Mouse (Mus musculus): ENCODE results near the gene Parp6.

The Parp6 gene

DNA sequence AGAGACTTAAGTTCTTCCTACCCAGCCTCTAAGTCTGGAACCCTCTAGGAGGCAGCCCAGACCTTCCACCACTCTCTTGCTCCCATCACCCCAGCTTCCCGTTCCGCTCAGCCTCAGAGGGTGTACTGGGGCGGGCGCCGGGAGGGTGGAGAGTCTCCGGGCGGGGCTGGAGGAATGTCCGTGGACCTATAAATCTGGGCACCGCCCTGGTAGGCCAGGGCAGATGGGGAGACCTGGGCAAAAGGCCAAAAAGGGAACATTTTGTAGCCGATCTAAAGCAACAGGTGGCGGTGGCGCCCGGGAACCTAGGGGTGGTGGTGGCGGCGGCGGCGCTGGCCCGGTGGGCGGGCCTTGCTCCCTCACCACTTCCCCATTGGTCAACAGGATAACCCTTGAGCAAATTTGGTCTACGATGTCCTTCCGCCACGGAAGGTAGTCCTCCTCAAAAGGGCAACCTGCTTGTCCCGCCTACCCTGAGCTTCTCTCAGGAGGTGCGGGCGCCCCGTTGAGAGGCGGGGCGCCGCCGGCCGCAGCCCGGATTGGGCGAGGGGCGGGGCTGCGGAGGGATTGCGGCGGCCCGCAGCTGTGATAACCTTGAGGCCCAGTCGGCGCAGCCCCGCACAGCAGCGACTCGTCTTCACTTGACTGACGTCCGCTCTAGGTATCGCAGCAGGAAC, 39.0 kb downstream of the Parp6 start, which contains the start of gene Pkm:
TSS of gene Pkm (plus strand) at position 411 of the 677 bp plus-strand sequence.
- peak; percentile 98 to 99 for DNase-seq (ENCODE audit: inconsistent age in 2 of 2, low spot score in 1 of 2)

DNA sequence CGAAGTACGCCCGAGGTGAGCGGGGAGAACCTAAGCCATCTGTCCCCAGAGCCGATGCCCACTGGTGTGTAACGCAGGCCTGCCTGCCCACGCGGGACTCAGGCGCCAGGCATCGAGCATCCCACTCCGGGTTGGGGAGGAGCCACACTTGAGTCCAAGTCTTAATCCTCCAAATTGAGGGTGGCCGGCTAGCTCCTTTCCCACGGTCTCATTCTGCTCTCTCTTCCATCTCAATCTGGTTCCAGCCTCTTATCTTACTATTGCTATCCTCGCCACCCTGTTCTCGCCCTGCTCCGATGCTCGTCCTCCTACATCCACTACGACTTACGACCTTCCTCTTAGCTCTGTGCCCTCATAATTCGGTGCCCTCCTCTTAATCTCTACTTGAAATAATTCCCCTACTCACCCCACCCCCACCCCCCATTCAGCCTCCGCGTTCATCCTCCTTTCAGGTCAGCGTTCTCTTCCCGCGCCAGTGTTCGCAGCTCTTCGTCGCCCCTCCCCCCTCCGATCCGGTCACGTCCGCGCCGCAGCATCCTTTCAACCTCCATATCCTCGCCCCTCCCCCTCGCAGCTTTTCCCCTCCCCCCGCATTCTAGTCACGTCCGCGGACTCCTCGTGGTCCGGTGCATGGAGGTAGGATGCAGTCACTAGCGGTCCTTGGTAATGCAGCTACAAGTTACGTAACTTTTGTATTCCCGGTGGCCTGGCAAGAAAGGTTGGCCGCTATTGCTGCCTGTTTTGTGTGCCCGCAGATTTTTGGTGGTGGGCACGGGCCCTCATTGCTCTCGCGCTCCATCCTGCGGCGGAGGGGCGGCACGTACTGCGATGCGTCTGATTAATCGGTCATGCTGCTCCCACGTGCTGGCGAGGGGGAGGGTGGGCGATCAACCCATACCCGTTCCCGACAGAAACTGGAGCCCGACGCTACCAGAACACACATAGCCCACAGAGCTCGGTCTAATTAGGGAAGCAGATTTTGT, 39.8 kb downstream of the Parp6 start:
- peak; percentile 79 to 90 for DNase-seq (ENCODE audit: inconsistent age in 2 of 2, low spot score in 1 of 2)

DNA sequence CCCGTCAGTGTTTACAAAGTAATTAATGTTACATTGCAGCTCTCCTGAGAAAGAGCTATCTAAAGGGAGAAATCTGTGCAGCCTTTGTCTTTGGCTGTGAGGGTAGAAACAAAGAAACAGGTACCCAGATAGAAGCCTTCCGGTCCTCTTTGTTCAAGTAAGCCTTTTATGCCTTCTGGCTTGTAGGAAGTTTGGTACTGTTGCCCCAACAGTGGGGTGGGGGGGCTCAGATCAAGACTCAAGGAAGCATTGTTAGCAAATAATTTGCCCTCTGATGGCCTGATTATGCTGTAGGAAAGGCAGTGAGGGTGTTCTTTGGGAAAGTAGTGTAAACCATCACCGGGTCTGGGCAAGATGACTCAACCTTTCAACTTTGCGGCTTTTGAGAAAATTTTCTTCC, 41.1 kb downstream of the Parp6 start:
- peak in 1 of 2 experiments; percentile 53 for DNase-seq (ENCODE audit: inconsistent age in 2 of 2, low spot score in 1 of 2)

DNA sequence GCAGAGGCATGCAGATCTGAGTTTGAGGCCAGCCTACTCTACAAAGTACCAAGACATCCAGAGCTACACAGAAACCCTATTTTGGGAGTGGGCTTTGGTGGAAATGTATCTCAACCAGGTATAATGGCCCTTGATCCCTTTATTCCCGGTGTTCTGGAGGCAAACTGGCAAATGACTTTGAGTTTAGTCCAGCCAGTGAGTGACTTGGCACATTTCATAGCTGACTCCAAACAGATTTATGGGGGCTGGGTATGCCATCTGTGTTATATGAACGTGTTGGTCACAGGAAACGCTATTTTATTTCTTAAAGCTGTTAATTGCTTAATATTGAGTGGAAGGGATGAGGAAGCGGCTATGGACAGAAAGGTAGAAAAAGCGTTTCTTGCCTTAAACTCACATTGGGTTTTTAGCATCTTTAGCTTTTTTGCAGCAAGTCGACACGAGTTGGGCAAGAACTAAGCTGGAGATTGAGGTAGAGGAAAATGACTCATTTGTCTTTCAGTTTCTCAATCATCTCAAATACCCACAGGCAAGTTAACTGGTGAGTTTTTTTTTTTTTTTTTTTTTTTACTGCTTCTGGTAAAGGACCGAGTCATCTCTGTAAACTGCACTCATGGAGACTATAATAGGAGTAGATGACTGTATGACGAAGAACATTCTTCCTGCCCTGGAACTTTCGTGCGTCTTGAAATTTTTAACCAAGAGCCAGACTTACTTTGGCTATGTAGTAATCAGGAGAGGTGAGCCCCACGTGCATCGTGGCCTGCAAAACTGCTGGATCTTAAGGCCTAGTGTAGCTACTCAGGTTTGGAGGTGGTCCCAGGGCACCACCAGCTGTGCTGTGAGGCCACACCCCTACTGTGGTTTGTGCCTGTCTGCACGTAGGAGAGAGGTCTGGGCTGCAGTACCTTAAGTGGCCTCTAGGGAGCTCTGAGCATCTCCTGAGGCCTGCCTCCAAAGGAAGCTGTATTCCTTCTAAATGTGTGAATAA, 42.2 kb downstream of the Parp6 start:
- peak; percentile 75 to 93 for DNase-seq (ENCODE audit: inconsistent age in 2 of 2, low spot score in 1 of 2)

DNA sequence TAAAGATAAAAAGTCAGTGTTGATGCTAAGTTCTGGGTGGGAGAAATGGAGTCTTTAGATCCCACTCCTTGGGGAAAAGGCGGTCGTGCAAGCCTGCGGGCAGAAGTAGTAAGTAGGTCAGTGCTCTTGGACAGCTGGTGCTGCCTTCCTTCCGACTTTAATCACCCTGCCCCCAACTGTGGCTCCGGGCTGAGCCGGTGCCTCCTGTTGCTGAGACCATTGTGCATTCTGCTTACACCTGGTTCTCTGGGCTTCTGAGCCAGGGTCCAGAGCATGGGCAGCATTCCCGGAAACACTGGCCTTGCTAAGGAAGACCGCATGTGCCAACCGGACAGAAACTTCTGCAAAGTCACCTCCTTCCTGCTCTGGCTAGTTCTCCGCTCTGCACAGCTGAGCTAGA, 43.3 kb downstream of the Parp6 start:
- DNase-seq (ENCODE audit: inconsistent age in 2 of 2, low spot score in 1 of 2), result peak; percentile 59 to 84

DNA sequence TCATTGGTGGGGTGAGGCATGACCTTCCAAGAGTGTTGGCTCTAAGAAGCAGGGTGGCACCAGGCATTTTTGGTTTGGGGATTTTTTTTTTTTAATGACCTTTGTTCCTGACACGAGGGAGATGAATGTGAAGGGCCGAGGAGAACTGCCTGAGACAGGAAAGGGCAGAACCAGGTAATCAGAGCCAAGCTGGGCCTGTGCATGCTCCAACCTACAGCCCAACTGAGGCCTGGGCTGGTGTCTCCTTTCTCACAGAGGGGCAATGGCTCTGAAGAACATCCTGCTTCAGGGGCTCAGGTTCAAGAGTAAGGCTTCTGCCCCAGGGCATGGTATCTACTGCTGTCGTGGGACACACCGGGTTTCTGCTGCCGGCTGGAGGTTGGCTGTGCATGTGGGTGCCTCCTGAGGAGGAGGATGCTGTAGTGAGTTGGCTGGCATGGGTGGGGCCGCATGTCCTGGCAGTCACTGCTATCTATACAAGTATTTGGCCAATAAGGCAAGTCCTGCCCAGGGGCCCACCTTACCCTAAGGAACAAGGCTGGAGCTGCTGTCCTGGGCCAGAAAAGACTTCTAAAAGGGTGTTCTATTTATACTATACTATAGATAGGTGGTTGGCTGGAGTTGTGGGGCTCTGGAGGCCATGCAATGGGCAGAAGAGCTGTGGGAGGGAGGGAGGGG, 44.4 kb downstream of the Parp6 start:
- DNase-seq (ENCODE audit: inconsistent age in 2 of 2, low spot score in 1 of 2), result peak in 1 of 2 experiments; percentile 56

DNA sequence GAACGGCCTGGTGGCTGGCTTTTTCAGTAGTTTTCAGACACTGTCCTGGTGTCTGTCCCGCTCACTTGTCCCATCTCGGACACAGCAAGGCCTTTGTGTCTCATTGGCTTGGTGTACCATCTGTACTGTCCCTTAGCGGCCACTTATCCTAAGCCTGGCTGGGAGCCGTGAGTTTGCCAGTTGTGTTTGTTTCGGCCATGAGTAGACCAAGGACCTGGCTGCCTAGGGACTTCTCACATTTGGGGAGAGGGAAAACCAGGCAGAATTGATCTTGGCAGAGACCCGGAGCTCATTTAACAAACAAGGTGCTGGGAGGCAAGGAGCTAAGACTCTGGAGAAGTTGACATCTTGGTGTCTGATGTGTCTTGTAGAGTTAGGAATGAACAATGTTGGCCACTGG, 46.1 kb downstream of the Parp6 start:
- peak in 1 of 2 experiments; percentile 38 for DNase-seq (ENCODE audit: inconsistent age in 2 of 2, low spot score in 1 of 2)

DNA sequence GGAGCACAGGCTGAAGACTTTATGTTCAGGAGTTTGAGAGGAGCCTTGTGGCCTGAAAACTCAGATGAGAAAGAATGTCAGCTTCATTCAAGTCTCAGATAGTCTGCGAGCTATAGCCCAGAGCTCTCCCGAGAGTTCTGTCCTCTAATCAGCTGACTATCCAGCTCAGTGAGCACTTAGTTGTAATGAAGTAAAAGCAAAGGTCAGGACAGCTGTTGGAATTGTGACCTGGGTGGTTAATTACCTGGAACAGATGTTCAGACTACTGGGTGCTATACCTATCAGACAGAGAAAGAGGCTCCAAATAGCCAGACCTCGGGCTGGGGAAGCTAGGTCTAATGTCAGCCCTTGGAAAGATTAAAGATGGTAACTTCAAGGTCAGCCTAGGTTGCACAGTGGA, 46.9 kb downstream of the Parp6 start:
- peak in 1 of 2 experiments; percentile 49 for DNase-seq (ENCODE audit: inconsistent age in 2 of 2, low spot score in 1 of 2)

DNA sequence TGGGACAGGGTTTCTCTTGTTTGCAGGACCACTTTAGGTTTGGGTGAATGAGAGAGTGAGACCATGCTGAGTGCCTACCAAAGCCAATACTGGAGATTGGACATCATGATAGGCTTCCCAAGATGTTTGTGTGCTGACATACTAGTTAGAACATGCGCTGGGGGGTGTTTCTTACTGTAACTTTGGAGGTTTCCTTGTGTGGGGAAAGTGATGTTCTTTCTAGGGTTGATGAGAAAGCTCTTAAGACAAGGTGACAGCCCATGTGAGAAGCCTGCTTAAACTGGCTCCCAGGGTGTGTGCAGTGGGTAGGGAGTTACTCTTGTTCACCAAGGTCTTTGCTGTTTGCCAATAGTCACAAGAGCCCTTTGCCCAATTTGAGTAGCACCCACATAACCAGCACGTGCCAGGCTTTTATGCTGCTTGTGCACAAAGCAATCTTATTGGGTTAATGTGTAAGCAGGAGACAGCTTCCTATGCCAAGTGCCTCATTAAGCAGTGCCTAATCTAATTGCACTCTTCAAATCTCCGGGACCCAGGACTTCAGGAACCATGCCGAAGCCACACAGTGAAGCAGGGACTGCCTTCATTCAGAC, 47.7 kb downstream of the Parp6 start:
- peak in 1 of 2 experiments; percentile 44 for DNase-seq (ENCODE audit: inconsistent age in 2 of 2, low spot score in 1 of 2)

DNA sequence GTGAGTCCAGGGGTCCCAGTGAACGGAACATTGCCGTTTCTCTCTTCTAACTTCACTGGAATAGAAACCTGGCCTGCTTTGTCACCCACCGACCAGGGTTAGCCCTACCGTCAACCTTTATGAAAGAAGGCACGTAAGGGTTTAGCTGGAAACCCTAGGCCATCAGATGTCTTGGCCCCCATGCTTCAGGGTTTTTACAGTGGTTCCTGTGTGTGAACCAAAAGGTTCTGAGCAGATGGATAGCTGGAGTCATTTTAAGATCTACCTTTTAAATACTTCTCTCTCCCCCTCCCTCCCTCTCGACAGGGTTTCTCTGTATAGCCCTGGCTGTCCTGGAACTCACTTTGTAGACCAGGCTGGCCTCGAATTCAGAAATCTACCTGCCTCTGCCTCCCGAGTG, 48.9 kb downstream of the Parp6 start:
- DNase-seq (ENCODE audit: inconsistent age in 2 of 2, low spot score in 1 of 2), result no peak

DNA sequence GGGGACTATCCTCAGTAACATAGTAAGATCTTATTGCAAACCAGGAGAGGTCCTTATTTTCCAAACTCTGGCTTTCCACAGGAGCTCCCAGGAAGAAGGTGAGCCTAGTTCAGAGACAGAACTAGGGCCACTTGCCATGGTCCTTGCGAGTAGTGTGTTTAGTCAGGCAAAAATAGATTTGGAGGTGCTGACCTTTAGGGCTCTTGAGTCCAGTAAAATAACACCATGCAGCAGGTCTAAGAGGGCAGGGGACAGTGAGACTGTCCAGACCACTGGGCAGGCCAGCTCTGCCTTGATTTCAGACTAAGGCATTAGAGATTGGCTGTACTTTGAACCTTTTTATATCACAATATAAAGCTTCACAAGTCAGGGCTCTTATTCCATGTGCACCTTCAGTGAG, 49.7 kb downstream of the Parp6 start:
- peak in 1 of 2 experiments; percentile 38 for DNase-seq (ENCODE audit: inconsistent age in 2 of 2, low spot score in 1 of 2)

DNA sequence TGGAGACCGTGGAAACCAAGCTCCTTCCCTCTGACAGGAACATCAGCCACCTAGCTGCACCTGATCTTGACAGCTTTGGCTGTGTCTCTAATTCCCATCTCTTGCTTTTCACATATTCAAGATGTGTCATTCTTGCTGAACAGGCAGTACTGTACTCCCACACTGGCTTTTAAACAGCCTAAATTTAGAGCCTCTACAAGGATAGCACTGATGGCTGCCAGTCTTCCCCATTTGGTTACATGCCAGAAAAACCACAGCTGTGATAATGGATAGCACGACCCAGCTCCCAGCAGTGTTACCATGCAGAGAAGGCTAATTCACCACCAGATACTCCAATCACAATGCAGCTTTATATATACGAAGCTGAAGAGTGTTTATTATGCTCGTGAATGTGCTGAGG, 50.2 kb downstream of the Parp6 start:
- DNase-seq (ENCODE audit: inconsistent age in 2 of 2, low spot score in 1 of 2), result no peak

DNA sequence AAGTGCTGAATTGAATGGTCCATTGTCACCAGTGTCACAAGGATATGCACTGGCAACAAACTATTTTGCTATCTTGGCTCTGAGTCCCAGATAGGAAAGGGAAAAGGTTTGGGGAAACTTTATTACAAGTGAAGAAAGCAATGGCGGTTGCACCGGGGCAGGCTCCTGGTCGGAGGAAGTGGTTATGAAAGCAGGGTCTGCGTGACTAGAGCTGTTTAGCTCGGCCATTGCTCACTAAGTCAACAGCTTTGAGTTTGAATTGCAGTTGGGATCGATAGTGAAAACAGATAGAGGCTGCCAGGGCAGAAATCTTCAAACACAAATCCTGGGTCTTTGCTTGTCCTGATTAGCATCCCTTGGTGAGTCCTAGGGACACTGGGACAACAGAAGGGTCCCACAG, 50.8 kb downstream of the Parp6 start:
- peak in 1 of 2 experiments; percentile 16 for DNase-seq (ENCODE audit: inconsistent age in 2 of 2, low spot score in 1 of 2)

DNA sequence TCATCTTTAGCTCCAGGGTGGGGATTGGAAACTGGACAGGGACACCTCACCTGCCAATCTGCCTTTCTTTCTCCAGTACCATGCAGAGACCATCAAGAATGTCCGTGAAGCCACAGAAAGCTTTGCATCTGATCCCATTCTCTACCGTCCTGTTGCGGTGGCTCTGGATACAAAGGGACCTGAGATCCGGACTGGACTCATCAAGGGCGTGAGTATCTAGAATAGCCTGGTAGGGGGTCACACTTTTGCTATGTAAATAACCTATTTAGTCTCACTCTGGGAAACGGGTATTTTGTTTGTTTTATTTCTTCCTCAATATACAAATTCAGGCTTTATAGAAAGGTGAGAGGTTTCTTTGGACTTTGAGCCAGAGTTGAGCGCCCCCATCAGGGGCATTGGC, 51.4 kb downstream of the Parp6 start:
- DNase-seq (ENCODE audit: inconsistent age in 2 of 2, low spot score in 1 of 2), result peak in 1 of 2 experiments; percentile 15

DNA sequence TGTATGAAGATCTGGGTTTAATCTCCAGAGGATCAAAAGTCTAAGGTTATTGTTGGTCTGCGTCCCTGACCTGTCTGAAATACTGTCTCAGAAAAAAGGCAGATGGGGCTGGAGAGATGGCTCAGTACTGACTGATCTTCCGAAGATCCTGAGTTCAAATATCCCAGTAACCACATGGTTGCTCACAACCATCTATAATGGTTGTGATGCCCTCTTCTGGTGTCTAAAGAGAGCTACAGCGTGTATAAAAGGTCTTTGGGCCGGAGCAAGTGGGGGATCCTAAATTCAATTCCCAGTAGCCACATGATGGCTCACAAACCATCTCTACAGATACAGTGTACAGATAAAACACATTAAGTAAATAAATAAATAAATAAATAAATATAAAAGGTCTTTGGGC, 52.1 kb downstream of the Parp6 start:
- DNase-seq (ENCODE audit: inconsistent age in 2 of 2, low spot score in 1 of 2), result peak in 1 of 2 experiments; percentile 24

DNA sequence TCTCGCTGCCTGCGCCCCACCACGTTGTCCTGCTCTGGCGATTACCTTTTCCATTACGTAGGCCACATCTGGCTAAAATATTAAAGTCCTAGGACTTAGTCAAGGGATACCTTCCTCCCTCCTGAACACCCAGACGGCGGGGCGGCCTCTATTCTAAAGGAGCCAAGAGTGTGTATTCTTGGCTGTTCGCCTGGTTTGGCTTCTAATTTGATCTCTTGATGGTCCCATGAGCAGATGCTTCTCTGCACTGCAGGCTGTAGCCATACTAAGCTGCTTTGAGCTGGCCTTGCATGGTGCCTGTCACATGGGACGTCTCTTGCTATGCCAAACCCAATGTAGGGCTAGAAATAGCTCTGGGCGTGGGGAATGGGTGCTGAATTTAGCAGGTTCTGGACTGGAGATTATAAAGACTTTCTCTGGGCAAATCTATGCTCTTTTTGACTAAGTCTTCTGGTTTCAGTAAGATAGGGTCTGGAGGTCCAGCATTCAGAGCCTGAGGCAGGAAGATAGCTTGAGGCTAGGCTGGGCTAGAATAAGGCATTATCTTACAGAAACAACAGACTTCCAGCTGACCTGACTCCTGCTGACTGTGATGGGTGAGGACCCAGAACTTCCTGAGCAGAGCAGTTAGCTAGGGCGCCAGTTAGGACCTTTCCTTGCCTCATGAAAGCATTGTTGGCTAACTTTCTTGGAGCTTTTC, 55.3 kb downstream of the Parp6 start:
- peak in 1 of 2 experiments; percentile 32 for DNase-seq (ENCODE audit: inconsistent age in 2 of 2, low spot score in 1 of 2)

DNA sequence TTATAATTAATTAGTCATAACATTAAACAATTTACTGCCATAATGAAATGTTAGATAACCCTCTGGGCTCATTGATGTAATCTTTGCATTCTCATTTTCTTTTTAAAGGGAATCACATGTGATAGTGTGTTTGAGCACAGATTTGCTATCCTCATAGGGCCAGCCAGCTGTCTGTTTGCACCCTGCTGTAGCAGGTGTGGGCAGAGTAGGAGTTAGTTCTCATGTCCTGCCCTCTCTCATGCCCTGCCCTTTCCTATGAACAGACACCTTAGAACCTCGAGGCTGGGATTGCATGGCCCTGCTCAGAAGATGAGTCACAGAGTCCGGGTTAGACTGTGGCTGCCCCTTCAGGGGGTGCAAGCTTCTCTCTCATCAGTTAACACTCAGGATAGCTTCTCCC, 56.3 kb downstream of the Parp6 start:
- DNase-seq (ENCODE audit: inconsistent age in 2 of 2, low spot score in 1 of 2), result peak in 1 of 2 experiments; percentile 18

DNA sequence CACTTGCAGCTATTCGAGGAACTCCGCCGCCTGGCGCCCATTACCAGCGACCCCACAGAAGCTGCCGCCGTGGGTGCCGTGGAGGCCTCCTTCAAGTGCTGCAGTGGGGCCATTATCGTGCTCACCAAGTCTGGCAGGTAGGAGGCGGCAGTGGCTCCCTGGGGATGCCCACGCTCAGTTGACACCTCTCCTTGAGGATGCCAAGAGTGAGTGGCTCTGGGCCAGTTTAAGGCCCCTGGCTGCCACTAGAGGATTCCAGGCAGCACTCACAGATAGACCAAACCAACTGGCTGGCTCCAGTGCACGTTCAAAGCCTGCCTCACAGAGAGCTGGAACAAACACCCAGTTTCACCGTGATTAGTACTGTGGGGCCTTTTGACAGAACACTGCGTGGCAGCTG, 58.5 kb downstream of the Parp6 start:
- DNase-seq (ENCODE audit: inconsistent age in 2 of 2, low spot score in 1 of 2), result no peak

DNA sequence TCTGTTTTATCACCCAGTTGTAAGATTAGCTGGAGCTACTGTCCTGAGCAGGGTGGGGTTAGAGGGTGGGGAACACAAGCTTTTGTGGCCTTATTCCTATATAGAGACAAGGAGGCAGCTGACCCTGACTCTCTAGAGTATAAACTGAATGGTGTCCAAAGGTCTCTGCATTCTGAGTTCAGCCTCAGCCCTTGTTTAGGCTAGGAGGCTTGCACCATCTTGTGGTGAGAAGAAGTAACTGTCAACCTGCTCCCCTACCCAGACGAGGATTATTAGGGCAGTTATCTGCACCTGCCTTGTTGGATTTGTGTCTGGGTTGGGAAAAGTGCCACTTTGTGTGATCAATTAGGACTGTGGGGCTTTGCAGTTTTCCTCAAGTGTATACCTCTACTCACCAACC, 61.2 kb downstream of the Parp6 start:
- DNase-seq (ENCODE audit: inconsistent age in 2 of 2, low spot score in 1 of 2), result peak in 1 of 2 experiments; percentile 77

All from adrenal gland, adult (tissue).